9 mouse cellular contexts compared by ENCODE assay signal in the genomic region with DNA sequence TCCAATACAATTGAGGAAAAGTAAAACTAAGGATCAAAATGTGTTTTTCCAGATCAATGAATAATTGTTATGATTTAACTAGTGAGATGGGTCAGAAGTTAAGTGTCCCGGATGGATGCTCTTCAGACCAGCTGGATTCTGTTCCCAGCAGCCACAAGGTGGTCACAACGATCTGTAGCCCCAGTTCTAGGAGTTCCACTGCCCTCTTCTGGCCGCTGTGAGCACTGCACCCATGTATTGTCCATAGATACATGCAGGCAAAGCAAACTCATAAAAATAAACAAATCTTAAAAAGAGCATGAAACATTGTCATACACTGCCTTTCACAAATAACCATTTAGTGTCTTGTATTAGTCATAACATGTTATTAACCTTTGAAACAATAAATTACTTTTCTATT.
DNase-seq lines count a peak whose midpoint lies in the region; ATAC-seq and TF ChIP-seq lines count a peak whose summit lies in the region.
"Had no signal": no experiment of that assay in that cellular context is flagged by ENCODE, and none has a peak within 500 bp of the region (broad histone marks: within the 10 kb centered on the region; RNA-seq: fewer than 3 reads in every experiment).

No protein-coding gene starts in this region.

- H3K36me3 ChIP-seq in liver, embryonic 12.5 days = no peaks in the 10 kb centered on the region
- H3K36me3 ChIP-seq in splenic B cell, adult 2 months (ENCODE audit: control insufficient read depth, insufficient read depth, low read length, poor library complexity, severe bottlenecking) = no peaks in the 10 kb centered on the region
- H3K36me3 ChIP-seq in midbrain, embryonic 10.5 days = no peaks in the 10 kb centered on the region

- H3K4me2 ChIP-seq in liver, embryonic 12.5 days = no peak overlapping the region

- peak; percentile 55 for TF ChIP-seq CTCF in cerebellum, adult 2 months (IDR thresholded peaks at IDR 0.05; ENCODE audit: borderline replicate concordance, insufficient read depth, low read depth, low read length)

- ATAC-seq in liver, embryonic 12.5 days = no peak

- DNase-seq in cerebellum, adult 2 months = peak; percentile 2 to 10
- no peak for DNase-seq in cerebellum, adult 11-12 months
- peak; percentile 13 for DNase-seq in liver
- DNase-seq in c-Kit-positive CD71-positive TER-119-positive erythroid progenitor cells, embryonic 14.5 days (ENCODE audit: low spot score) = peak; percentile 5
- peak; percentile 51 for DNase-seq in splenic B cell, adult 2 months (ENCODE audit: low read depth, low spot score)
- DNase-seq in T-cell, adult 2 months (ENCODE audit: low spot score) = no peak
- DNase-seq in midbrain, embryonic 10.5 days (ENCODE audit: low spot score) = no peak

- H3K4me1 ChIP-seq in cerebellum, adult 2 months (ENCODE audit: control insufficient read depth, insufficient read depth, low read length) = no peaks in the 10 kb centered on the region
- no peaks in the 10 kb centered on the region for H3K4me1 ChIP-seq in liver, embryonic 12.5 days
- no peaks in the 10 kb centered on the region for H3K4me1 ChIP-seq in midbrain, embryonic 10.5 days

- H3K27ac ChIP-seq in cerebellum, adult 2 months (ENCODE audit: insufficient read depth, low read length) = no peak overlapping the region
- H3K27ac ChIP-seq in liver, embryonic 12.5 days = no peak overlapping the region
- no peak overlapping the region for H3K27ac ChIP-seq in midbrain, embryonic 10.5 days (replicated peaks)

- H3K27me3 ChIP-seq in cerebellum, adult 2 months (ENCODE audit: control insufficient read depth, insufficient read depth, low read length) = no peaks in the 10 kb centered on the region
- H3K27me3 ChIP-seq in liver, embryonic 12.5 days (replicated peaks) = no peaks in the 10 kb centered on the region
- H3K27me3 ChIP-seq in splenic B cell, adult 2 months (ENCODE audit: control insufficient read depth, insufficient read depth, low read length, poor library complexity, severe bottlenecking) = no peaks in the 10 kb centered on the region
- H3K27me3 ChIP-seq in midbrain, embryonic 10.5 days (ENCODE audit: low read depth, poor library complexity, severe bottlenecking) = no peaks in the 10 kb centered on the region

- 63% methylated on average over 3 of the region's 3 CpGs for WGBS in cerebellum, adult 2 months
- WGBS in liver, embryonic 12.5 days (ENCODE audit: insufficient replicate concordance) = 43% methylated on average over 3 of the region's 3 CpGs
- WGBS in midbrain, embryonic 10.5 days = 63% methylated on average over 3 of the region's 3 CpGs

- TF ChIP-seq POLR2A in cerebellum, adult 2 months (IDR thresholded peaks at IDR 0.05; ENCODE audit: borderline replicate concordance, insufficient read depth, low read length) = no peak

- no peak overlapping the region for H3K9ac ChIP-seq in liver, embryonic 12.5 days

- no peak overlapping the region for H3K4me3 ChIP-seq in cerebellum, adult 2 months (replicated peaks; ENCODE audit: insufficient read depth, low read depth, low read length)
- H3K4me3 ChIP-seq in liver, embryonic 12.5 days = no peak overlapping the region
- no peak overlapping the region for H3K4me3 ChIP-seq in midbrain, embryonic 10.5 days
- H3K4me3 ChIP-seq: erythroblast, embryonic 14.5 days had no signal

- H3K9me3 ChIP-seq in liver, embryonic 12.5 days (replicated peaks) = no peaks in the 10 kb centered on the region
- H3K9me3 ChIP-seq in midbrain, embryonic 10.5 days (replicated peaks) = 0 out of 2 replicates have a peak, but pooled peaks cover 3% of the 10 kb centered on the region

Comparison
In these comparisons a context has a peak if more than half of its experiments do, and no peak if none do; other contexts are left out.
1. DNase-seq: peak in cerebellum, adult 2 months (2 of 2), liver (single experiment), c-Kit-positive CD71-positive TER-119-positive erythroid progenitor cells, embryonic 14.5 days (single experiment) and splenic B cell, adult 2 months (single experiment); none in cerebellum, adult 11-12 months (single experiment), T-cell, adult 2 months (single experiment) and midbrain, embryonic 10.5 days (single experiment).